Mouse (Mus musculus) megakaryocyte, embryonic 14.5 days (primary cell): ENCODE measurements around the gene Gm7697.
"Not testable (repeated sequence)": the region's sequence is repeated elsewhere in the genome, so short reads cannot be mapped to it uniquely, and the experiment has no call there.

ENCODE experiments used
- FLI1 ChIP-seq: IDR thresholded peaks from 2 replicates; pipeline ENCODE4 v1.6.1; 2012; ENCODE audit warnings: low read length, inconsistent platforms, mixed read lengths
- GATA1 ChIP-seq: IDR thresholded peaks from 3 replicates; pipeline ENCODE4 v1.6.1; 2012; ENCODE audit warnings: mixed read lengths, low read length, inconsistent platforms, borderline replicate concordance

GRCm38 (mm10) chr8:69453465-69453864, 69.3 kb downstream of the Gm7697 start, which contains the start of gene Gm9495:
- TF ChIP-seq GATA1, FLI1: not testable (repeated sequence)
